Mouse (Mus musculus): ENCODE data around the gene Sprr2j-ps.

DNA sequence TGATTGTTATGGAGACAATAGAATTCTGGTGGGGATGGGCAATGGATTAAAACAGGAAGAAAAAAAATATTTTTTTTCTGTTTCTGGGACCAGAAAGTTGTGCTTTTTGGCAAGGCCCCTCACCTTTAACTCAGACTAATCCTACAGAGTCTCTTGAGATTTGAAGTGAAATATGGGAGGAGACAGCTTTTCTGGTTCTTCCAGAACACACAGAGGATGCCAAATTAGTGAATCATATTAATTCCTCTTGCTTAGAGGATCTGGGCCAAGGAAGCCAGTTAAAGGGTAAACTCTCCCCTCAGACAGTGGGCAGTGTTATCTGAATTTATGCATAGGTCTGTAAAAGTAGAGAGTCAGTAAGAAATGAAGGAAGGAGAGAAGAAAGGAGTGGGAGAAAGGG lies 49.5 kb downstream of the Sprr2j-ps start:
- TF ChIP-seq CTCF (IDR thresholded peaks at IDR 0.05; ENCODE audit: extremely low read depth, insufficient read depth, low read length) (no peak), POLR2A (IDR thresholded peaks at IDR 0.05; ENCODE audit: extremely low read depth, insufficient read depth, low read length) (no peak)

All from cortical plate, adult 2 months (tissue).